Mouse (Mus musculus) liver, adult 2 months (tissue): Measurements from ENCODE around the gene Csnk1e.

Experiments used
- CTCF ChIP-seq: fragments of 200-500 bp; IDR thresholded peaks from 2 replicates; pipeline ENCODE4 v1.5.1; 2011; ENCODE audit warnings: low read depth, low read length, control low read depth
- POLR2A ChIP-seq: fragments of 200-500 bp; IDR thresholded peaks from 2 replicates; pipeline ENCODE4 v1.6.1; 2011; ENCODE audit warnings: low read length, control low read depth; ENCODE audit not compliant: insufficient read depth; ENCODE audit errors: extremely low read depth

DNA sequence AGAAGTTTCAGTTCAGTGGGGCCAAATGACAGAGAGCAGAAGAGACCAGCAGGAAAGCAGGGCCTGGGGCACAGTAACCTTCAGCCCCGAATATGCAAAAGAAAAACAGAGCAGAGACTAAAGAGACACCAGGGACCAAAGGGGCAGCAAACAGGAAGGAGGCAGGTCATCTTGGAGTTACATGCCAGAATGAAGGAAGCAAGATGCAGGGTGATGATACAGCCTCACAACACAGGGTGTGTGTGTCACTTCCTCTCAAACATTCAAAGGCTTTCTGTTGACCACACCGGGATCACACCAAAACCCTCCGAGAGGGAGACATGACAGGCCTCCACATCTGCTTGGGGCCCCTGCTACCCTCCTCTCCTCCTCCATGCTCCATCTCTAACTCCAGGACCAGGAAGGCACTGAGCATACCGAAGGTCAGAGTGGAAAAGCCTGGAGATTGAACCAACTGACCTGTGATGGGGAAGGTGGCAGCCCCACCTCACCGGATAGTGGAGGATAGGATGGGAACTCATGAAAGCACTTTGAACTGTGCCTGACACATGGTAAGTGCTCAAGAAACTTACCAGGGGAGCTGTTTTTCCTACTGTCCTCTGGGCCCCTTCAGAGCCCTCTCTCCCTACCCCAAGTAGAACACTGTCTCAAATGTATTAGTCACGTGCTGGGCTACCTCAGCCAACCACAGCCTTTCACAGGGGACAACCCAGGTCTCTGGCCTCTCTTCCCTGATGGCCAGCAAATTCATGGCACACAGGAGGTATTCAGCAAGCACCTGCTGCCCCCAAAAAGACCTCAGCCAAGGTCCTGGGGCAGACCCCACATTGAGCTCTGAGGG is 55.0 kb downstream of the Csnk1e start:
- TF ChIP-seq CTCF (no peak), POLR2A (no peak)
